Mouse (Mus musculus): Measurements from ENCODE around the gene Aqp2.

GRCm38 (mm10) chr15:99553767-99554166 is 25.1 kb upstream of the Aqp2 start:
- TF ChIP-seq CTCF (IDR thresholded peaks at IDR 0.05; ENCODE audit: borderline replicate concordance, control insufficient read depth, extremely low read depth, insufficient read depth, low read length, poor library complexity) (no peak), POLR2A (IDR thresholded peaks at IDR 0.05; ENCODE audit: control insufficient read depth, extremely low read depth, insufficient read depth, low read length, poor library complexity) (no peak)
